Mouse (Mus musculus) heart, embryonic 16.5 days (tissue): ENCODE measurements around the gene Tmem185a. TPM values are rescaled to one million over a fixed set of nuclear protein-coding genes. Genes with fewer than 3 reads are reported as not detected.
"Not testable (repeated sequence)": the region's sequence is repeated elsewhere in the genome, so short reads cannot be mapped to it uniquely, and the experiment has no call there.

Experiments used
- ATAC-seq: fragments of 200-750 bp; cut with Nextera tagmentation; replicated peaks from 2 replicates; pipeline ENCODE4 v1.8.0; 2017; ENCODE audit warnings: moderate number of reproducible peaks; ENCODE audit not compliant: insufficient read depth, low FRiP score; ENCODE audit errors: extremely low read depth
- H3K27ac ChIP-seq: fragments of 300-500 bp; sonication (generic); 2 replicates; pipeline ENCODE4 v1.5.1; 2014; ENCODE audit warnings: mild to moderate bottlenecking, low read length, control low read depth, moderate library complexity
- H3K27me3 ChIP-seq: fragments of 300-500 bp; sonication (generic); 2 replicates; pipeline ENCODE4 v1.6.1; 2014; ENCODE audit warnings: low read length, mixed read lengths; ENCODE audit not compliant: control insufficient read depth, insufficient read depth
- H3K36me3 ChIP-seq: fragments of 300-500 bp; sonication (generic); 2 replicates; pipeline ENCODE4 v1.6.1; 2014; ENCODE audit not compliant: control insufficient read depth, insufficient read depth
- H3K4me1 ChIP-seq: fragments of 300-500 bp; sonication (generic); 2 replicates; pipeline ENCODE4 v1.6.1; 2014; ENCODE audit warnings: low read length, mixed read lengths; ENCODE audit not compliant: control insufficient read depth, insufficient read depth
- H3K4me2 ChIP-seq: fragments of 300-500 bp; sonication (generic); 2 replicates; pipeline ENCODE4 v1.6.1; 2014; ENCODE audit warnings: low read depth, mild to moderate bottlenecking, control low read depth, low read length
- H3K4me3 ChIP-seq: fragments of 300-500 bp; sonication (generic); 2 replicates; pipeline ENCODE4 v1.5.1; 2014; ENCODE audit warnings: mild to moderate bottlenecking, control low read depth, low read length
- H3K9ac ChIP-seq: fragments of 300-500 bp; sonication (generic); 2 replicates; pipeline ENCODE4 v1.6.1; 2014; ENCODE audit warnings: low read length, control low read depth
- H3K9me3 ChIP-seq: fragments of 300-500 bp; sonication (generic); replicated peaks from 2 replicates; pipeline ENCODE4 v1.6.1; 2016; ENCODE audit warnings: low read length; ENCODE audit not compliant: control insufficient read depth
- WGBS: fragments of 180-500 bp; shearing (Covaris S2); extraction: QIAGEN DNeasy Blood & Tissue Kit; methylation state at CpG from one replicate; pipeline ENCODE4 v1.1.7; 2014; 5-methylcytosine and 5-hydroxymethylcytosine counted together
- polyA plus RNA-seq: library from polyadenylated mRNA; unstranded; fragments of >200 nt; fragmentation: Nextera tagmentation; extraction: Ambion mirVana; gene quantifications from 2 replicates; pipeline ENCODE4 v1.2.1, GENCODE M21; 2015

Tmem185a gene
- polyA plus RNA-seq, 1 experiment from 2014 or later, result 39.3 TPM

GRCm38 (mm10) chrX:70452359-70452758 is 24.6 kb downstream of the Tmem185a start:
- ATAC-seq, H3K9ac ChIP-seq, H3K4me2 ChIP-seq, H3K27ac ChIP-seq, H3K4me3 ChIP-seq, H3K9me3 ChIP-seq, H3K4me1 ChIP-seq, H3K36me3 ChIP-seq, H3K27me3 ChIP-seq: not testable (repeated sequence)
- WGBS, result no CpG with 5 or more reads among the region's 1 CpGs

- not testable (repeated sequence) for H3K4me3 ChIP-seq, ATAC-seq, H3K36me3 ChIP-seq, H3K9me3 ChIP-seq, H3K27ac ChIP-seq, H3K4me1 ChIP-seq, H3K4me2 ChIP-seq, H3K27me3 ChIP-seq, H3K9ac ChIP-seq
- 68% methylated on average over 3 of the region's 3 CpGs for WGBS
These were observed 51.5 kb downstream of the Tmem185a start for GRCm38 (mm10) chrX:70425473-70425872.

Other genes starting within 250 kb of the Tmem185a start
- 1.3 and 1.4 TPM in 2 replicates for gene Ids, start 112.1 kb downstream of the Tmem185a start, polyA plus RNA-seq
- gene 1110012L19Rik, start 91.3 kb downstream of the Tmem185a start, polyA plus RNA-seq, result 26.8 and 29.5 TPM in 2 replicates